12 mouse cellular contexts compared by ENCODE assay signal in genomic region chrX:87655644-87656043, GRCm38 (mm10).
DNase-seq lines count a peak whose midpoint lies in the region; TF ChIP-seq lines count a peak whose summit lies in the region.
"Had no signal": no experiment of that assay in that cellular context is flagged by ENCODE, and none has a peak within 500 bp of the region (broad histone marks: within the 10 kb centered on the region; RNA-seq: fewer than 3 reads in every experiment).

No protein-coding gene starts in this region.

- H3K4me1 ChIP-seq in heart, adult 2 months (ENCODE audit: control insufficient read depth, insufficient read depth, low read length), result no peaks in the 10 kb centered on the region
- H3K4me1 ChIP-seq in MEL (ENCODE audit: control insufficient read depth in 1 of 2, insufficient read depth in 2 of 2, low read length in 2 of 2), result no peaks in the 10 kb centered on the region
- H3K4me1 ChIP-seq: heart, embryonic 13.5 days had no signal

- WGBS in heart, adult 2 months, result 26% methylated on average over 2 of the region's 2 CpGs

- TF ChIP-seq EP300 in heart, adult 2 months (IDR thresholded peaks at IDR 0.05; ENCODE audit: insufficient read depth, low read depth, low read length), result no peak
- TF ChIP-seq EP300 in MEL (IDR thresholded peaks at IDR 0.05; ENCODE audit: low read depth in 1 of 2, low read length in 2 of 2), result no peak

- no peaks in the 10 kb centered on the region for H3K79me2 ChIP-seq in heart, adult 2 months (replicated peaks; ENCODE audit: control insufficient read depth, insufficient read depth, low read length)
- H3K79me2 ChIP-seq in MEL (ENCODE audit: control insufficient read depth, insufficient read depth, low read length, poor library complexity), result no peaks in the 10 kb centered on the region

- H3K9ac ChIP-seq in heart, adult 2 months (ENCODE audit: low read depth, low read length), result no peak overlapping the region
- no peak overlapping the region for H3K9ac ChIP-seq in MEL (ENCODE audit: control insufficient read depth, low read depth, low read length, poor library complexity, severe bottlenecking)
- H3K9ac ChIP-seq: heart, embryonic 13.5 days had no signal

- no peak overlapping the region for H3K4me3 ChIP-seq in heart, adult 2 months
- no peak overlapping the region for H3K4me3 ChIP-seq in left cerebral cortex, adult 2 months
- no peak overlapping the region for H3K4me3 ChIP-seq in MEL (ENCODE audit: control insufficient read depth in 1 of 2, insufficient read depth in 1 of 2, low read depth in 2 of 2, low read length in 2 of 2)
- H3K4me3 ChIP-seq: heart, embryonic 13.5 days had no signal

- intact Hi-C loops in heart, adult 2 months (cut with DNase I), result no loop called here
- intact Hi-C loops in heart, postnatal 25 days (cut with DNase I), result no loop called here
- intact Hi-C loops in left cerebral cortex, adult 2 months (cut with DNase I), result loop anchor here (2.0 kb wide), 1 partner anchor 461 kb away; no protein-coding TSS in a partner anchor

- no peak for DNase-seq in heart, adult 2 months
- no peak for DNase-seq in heart, postnatal 25 days (ENCODE audit: low spot score)
- DNase-seq in left cerebral cortex, adult 2 months (ENCODE audit: extremely low spot score in 1 of 2, low spot score in 2 of 2), result no peak
- DNase-seq in left cerebral cortex, adult 18-20 months (ENCODE audit: low spot score in 2 of 2), result no peak
- peak; percentile 2 for DNase-seq in MEL (ENCODE audit: low read depth, low spot score)
- DNase-seq in brain, embryonic 14.5 days (ENCODE audit: low read depth), result peak; percentile 15
- DNase-seq in thymus, postnatal 10 days (ENCODE audit: low spot score in 2 of 2), result no peak
- no peak for DNase-seq in ovary, postnatal 10 days (ENCODE audit: low spot score)
- DNase-seq: adrenal gland, adult 2 months; cerebellum, adult 11 months had no signal

- no peak overlapping the region for H3K27ac ChIP-seq in heart, adult 2 months
- no peak overlapping the region for H3K27ac ChIP-seq in left cerebral cortex, adult 2 months
- no peak overlapping the region for H3K27ac ChIP-seq in MEL (ENCODE audit: control insufficient read depth, low read depth, low read length)
- H3K27ac ChIP-seq: heart, embryonic 13.5 days; macrophage had no signal

- TF ChIP-seq CTCF in heart, adult 2 months (IDR thresholded peaks at IDR 0.05), result peak; percentile 37
- peak; percentile 53 for TF ChIP-seq CTCF in left cerebral cortex, adult 2 months (IDR thresholded peaks at IDR 0.05)
- TF ChIP-seq CTCF in MEL (IDR thresholded peaks at IDR 0.05 in 2 of 3, conservative IDR thresholded peaks at IDR 0.05 in 1 of 3; ENCODE audit: control insufficient read depth in 1 of 3, insufficient read depth in 1 of 3, low read depth in 2 of 3, low read length in 3 of 3, poor library complexity in 1 of 3, severe bottlenecking in 1 of 3), result peak in 1 of 3 experiments; percentile 22; a peak in 2 of 6 replicates
- TF ChIP-seq CTCF in brain, embryonic 14.5 days (IDR thresholded peaks at IDR 0.05; ENCODE audit: borderline replicate concordance, extremely low read depth, insufficient read depth, insufficient read length), result 0 out of 2 replicates have a peak, but pooled peaks have one; percentile 11

- H3K27me3 ChIP-seq in heart, adult 2 months (ENCODE audit: control insufficient read depth, insufficient read depth, low read length), result no peaks in the 10 kb centered on the region
- H3K27me3 ChIP-seq in MEL (ENCODE audit: control insufficient read depth in 1 of 2, insufficient read depth in 2 of 2, low read length in 2 of 2), result no peaks in the 10 kb centered on the region
- H3K27me3 ChIP-seq: heart, embryonic 13.5 days had no signal

- peak; percentile 33 for TF ChIP-seq RAD21 in MEL (IDR thresholded peaks at IDR 0.05; ENCODE audit: low read depth, low read length)

- no peaks in the 10 kb centered on the region for H3K36me3 ChIP-seq in heart, adult 2 months (ENCODE audit: control insufficient read depth, insufficient read depth, low read length)
- no peaks in the 10 kb centered on the region for H3K36me3 ChIP-seq in MEL (ENCODE audit: control insufficient read depth in 1 of 2, insufficient read depth in 2 of 2, low read length in 2 of 2)
- H3K36me3 ChIP-seq: heart, embryonic 13.5 days had no signal

- no peak for TF ChIP-seq POLR2A in heart, adult 2 months (IDR thresholded peaks at IDR 0.05; ENCODE audit: insufficient read depth, low read depth, low read length)
- no peak for TF ChIP-seq POLR2A in MEL (IDR thresholded peaks at IDR 0.05; ENCODE audit: control insufficient read depth in 1 of 2, insufficient read depth in 1 of 2, low read depth in 1 of 2, low read length in 2 of 2, poor library complexity in 1 of 2)
- no peak for TF ChIP-seq POLR2A in brain, embryonic 14.5 days (IDR thresholded peaks at IDR 0.05; ENCODE audit: borderline replicate concordance, extremely low read depth, insufficient read depth, insufficient read length, poor library complexity, severe bottlenecking)

- H3K9me3 ChIP-seq in MEL (replicated peaks; ENCODE audit: insufficient read depth, low read length), result no peaks in the 10 kb centered on the region
- H3K9me3 ChIP-seq: heart, embryonic 13.5 days had no signal

TF ChIP-seq in MEL, 35 proteins besides CTCF, POLR2A, EP300 and RAD21:
- TF ChIP-seq NRF1 (IDR thresholded peaks at IDR 0.05; ENCODE audit: insufficient read depth, low read depth, low read length, poor library complexity, severe bottlenecking) (no peak), SMC3 (IDR thresholded peaks at IDR 0.05; ENCODE audit: low read depth, low read length) (peak; percentile 33)

Comparison
In these comparisons a context has a peak if more than half of its experiments do, and no peak if none do; other contexts are left out.
1. DNase-seq: peak in MEL (single experiment) and brain, embryonic 14.5 days (single experiment); none in heart, adult 2 months (0 of 2), heart, postnatal 25 days (single experiment), left cerebral cortex, adult 2 months (0 of 2), left cerebral cortex, adult 18-20 months (0 of 2), thymus, postnatal 10 days (0 of 2) and ovary, postnatal 10 days (single experiment).